Mouse (Mus musculus) CH12.LX (cell line): ENCODE measurements around the gene Plcb2. TPM values are rescaled to one million over a fixed set of nuclear protein-coding genes. Genes with fewer than 3 reads are reported as not detected.

ENCODE experiments used
- DNase-seq: peaks from one replicate; pipeline ENCODE4 v3.0.0-alpha.2; 2013; ENCODE audit errors: extremely low read depth
- H3K27ac ChIP-seq: 2 replicates; pipeline ENCODE4 v1.5.1; 2012; ENCODE audit warnings: low read depth, mild to moderate bottlenecking, control low read depth, moderate library complexity; ENCODE audit not compliant: insufficient read depth
- H3K27me3 ChIP-seq: replicated peaks from 2 replicates; pipeline ENCODE3; 2012; ENCODE audit warnings: inconsistent platforms
- H3K36me3 ChIP-seq, 2 experiments: replicated peaks in 1 of 2; 2 replicates each; pipeline versions ENCODE3 to v1.6.1; 2012; ENCODE audit warnings: inconsistent platforms in 1 of 2, low read length in 1 of 2, mild to moderate bottlenecking in 1 of 2, mixed read lengths in 1 of 2, moderate library complexity in 1 of 2; ENCODE audit not compliant: control insufficient read depth in 1 of 2, insufficient read depth in 1 of 2
- H3K4me1 ChIP-seq, 2 experiments: 2 replicates each; pipeline ENCODE4 v1.6.1; 2012; ENCODE audit warnings: inconsistent platforms in 1 of 2, moderate library complexity in 1 of 2; ENCODE audit not compliant: insufficient read depth in 2 of 2, control insufficient read depth in 1 of 2
- H3K4me2 ChIP-seq: 2 replicates; pipeline ENCODE4 v1.6.1; 2012; ENCODE audit warnings: low read depth, mild to moderate bottlenecking, control low read depth; ENCODE audit not compliant: poor library complexity, insufficient read depth, severe bottlenecking
- H3K4me3 ChIP-seq, 3 experiments: fragments of 150-350 bp in 1 of 3; sonication (generic) in 1 of 3; replicated peaks in 1 of 3; 2 replicates each; pipeline versions ENCODE3 to v1.5.1; 2011 to 2012; ENCODE audit warnings: low read depth in 2 of 3, low read length in 2 of 3, mild to moderate bottlenecking in 2 of 3, moderate library complexity in 2 of 3, control low read depth in 1 of 3, improper control_type of control experiment in 1 of 3, inconsistent platforms in 1 of 3, mixed read lengths in 1 of 3; ENCODE audit not compliant: poor library complexity in 1 of 3
- H3K79me2 ChIP-seq: replicated peaks from 2 replicates; pipeline ENCODE4 v1.6.1; 2012; ENCODE audit warnings: mild to moderate bottlenecking, moderate library complexity; ENCODE audit not compliant: control insufficient read depth, poor library complexity, insufficient read depth, severe bottlenecking; ENCODE audit errors: extremely low read depth
- H3K9ac ChIP-seq: 2 replicates; pipeline ENCODE4 v1.6.1; 2012; ENCODE audit warnings: low read depth, mild to moderate bottlenecking, control low read depth, moderate library complexity; ENCODE audit not compliant: insufficient read depth
- H3K9me3 ChIP-seq: replicated peaks from 2 replicates; pipeline ENCODE3; 2012; ENCODE audit warnings: low read length, inconsistent platforms, mixed read lengths
- BHLHE40 ChIP-seq: IDR thresholded peaks from 2 replicates; pipeline ENCODE4 v1.6.1; 2011; ENCODE audit warnings: mild to moderate bottlenecking, low read depth, low read length, improper control_type of control experiment
- CHD1 ChIP-seq: IDR thresholded peaks from 2 replicates; pipeline ENCODE4 v1.6.1; 2012; ENCODE audit warnings: low read depth, low read length, improper control_type of control experiment, inconsistent platforms
- CHD2 ChIP-seq: IDR thresholded peaks from 2 replicates; pipeline ENCODE4 v1.6.1; 2011; ENCODE audit warnings: low read length, improper control_type of control experiment
- CTCF ChIP-seq, 2 experiments: IDR thresholded peaks in 1 of 2; conservative IDR thresholded peaks in 1 of 2; 2 replicates each; pipeline ENCODE4 v1.5.1; 2011 to 2012; ENCODE audit warnings: low read depth in 2 of 2, low read length in 2 of 2, improper control_type of control experiment in 1 of 2, inconsistent platforms in 1 of 2, mild to moderate bottlenecking in 1 of 2, moderate library complexity in 1 of 2
- E2F4 ChIP-seq: IDR thresholded peaks from 2 replicates; pipeline ENCODE4 v1.6.1; 2011; ENCODE audit warnings: low read depth, low read length, improper control_type of control experiment; ENCODE audit not compliant: insufficient replicate concordance
- ELF1 ChIP-seq: IDR thresholded peaks from 2 replicates; pipeline ENCODE4 v1.6.1; 2014; ENCODE audit warnings: low read depth, mild to moderate bottlenecking, inconsistent platforms, low read length, improper control_type of control experiment
- EP300 ChIP-seq: IDR thresholded peaks from 2 replicates; pipeline ENCODE4 v1.6.1; 2011; ENCODE audit warnings: low read length, improper control_type of control experiment
- HCFC1 ChIP-seq: IDR thresholded peaks from 2 replicates; pipeline ENCODE4 v1.6.1; 2012; ENCODE audit warnings: low read depth, mild to moderate bottlenecking, inconsistent platforms, low read length, improper control_type of control experiment
- IRF4 ChIP-seq: IDR thresholded peaks from 2 replicates; pipeline ENCODE4 v1.6.1; 2014; ENCODE audit warnings: low read depth, mild to moderate bottlenecking, inconsistent platforms, low read length, improper control_type of control experiment
- JUND ChIP-seq: conservative IDR thresholded peaks from 2 replicates; pipeline ENCODE4 v1.6.1; 2011; ENCODE audit warnings: low read depth, low read length, improper control_type of control experiment
- KAT2A ChIP-seq: IDR thresholded peaks from 2 replicates; pipeline ENCODE4 v1.6.1; 2012; ENCODE audit warnings: low read length, improper control_type of control experiment, inconsistent platforms; ENCODE audit not compliant: insufficient replicate concordance
- MAFK ChIP-seq: IDR thresholded peaks from 2 replicates; pipeline ENCODE4 v1.6.1; 2011; ENCODE audit warnings: low read length, improper control_type of control experiment; ENCODE audit not compliant: insufficient replicate concordance
- MAX ChIP-seq: IDR thresholded peaks from 2 replicates; pipeline ENCODE4 v1.6.1; 2011; ENCODE audit warnings: low read length, improper control_type of control experiment
- MAZ ChIP-seq: IDR thresholded peaks from 2 replicates; pipeline ENCODE4 v1.6.1; 2012; ENCODE audit warnings: low read depth, mild to moderate bottlenecking, inconsistent platforms, low read length, improper control_type of control experiment, moderate library complexity
- MEF2A ChIP-seq: IDR thresholded peaks from 2 replicates; pipeline ENCODE4 v1.6.1; 2014; ENCODE audit warnings: low read depth, mild to moderate bottlenecking, inconsistent platforms, low read length, improper control_type of control experiment, borderline replicate concordance
- MXI1 ChIP-seq: IDR thresholded peaks from 2 replicates; pipeline ENCODE4 v1.6.1; 2011; ENCODE audit warnings: mild to moderate bottlenecking, low read depth, low read length, improper control_type of control experiment
- MYC ChIP-seq: IDR thresholded peaks from 2 replicates; pipeline ENCODE4 v1.6.1; 2011; ENCODE audit warnings: low read depth, mild to moderate bottlenecking, improper control_type of control experiment, low read length
- NELFE ChIP-seq: IDR thresholded peaks from 2 replicates; pipeline ENCODE4 v1.6.1; 2011; ENCODE audit warnings: low read depth, low read length, improper control_type of control experiment
- NRF1 ChIP-seq: IDR thresholded peaks from 2 replicates; pipeline ENCODE4 v1.6.1; 2014; ENCODE audit warnings: low read depth, mild to moderate bottlenecking, inconsistent platforms, low read length, improper control_type of control experiment, moderate library complexity
- PAX5 ChIP-seq: IDR thresholded peaks from 2 replicates; pipeline ENCODE4 v1.6.1; 2012; ENCODE audit warnings: low read length, inconsistent platforms, mixed read lengths
- POLR2A ChIP-seq: IDR thresholded peaks from 2 replicates; pipeline ENCODE4 v1.6.1; 2011; ENCODE audit warnings: low read depth, mild to moderate bottlenecking, improper control_type of control experiment, low read length
- POLR2AphosphoS2 ChIP-seq: IDR thresholded peaks from 2 replicates; pipeline ENCODE4 v1.6.1; 2011; ENCODE audit warnings: low read depth, low read length, improper control_type of control experiment
- RAD21 ChIP-seq: IDR thresholded peaks from 2 replicates; pipeline ENCODE4 v1.6.1; 2011; ENCODE audit warnings: low read depth, mild to moderate bottlenecking, low read length, improper control_type of control experiment, moderate library complexity
- SMC3 ChIP-seq: IDR thresholded peaks from 2 replicates; pipeline ENCODE4 v1.6.1; 2011; ENCODE audit warnings: low read depth, low read length, improper control_type of control experiment
- TBP ChIP-seq: conservative IDR thresholded peaks from 2 replicates; pipeline ENCODE4 v1.6.1; 2011; ENCODE audit warnings: low read depth, low read length, improper control_type of control experiment
- TCF12 ChIP-seq: IDR thresholded peaks from 2 replicates; pipeline ENCODE4 v1.6.1; 2014; ENCODE audit warnings: low read depth, mild to moderate bottlenecking, inconsistent platforms, low read length, improper control_type of control experiment
- UBTF ChIP-seq: IDR thresholded peaks from 2 replicates; pipeline ENCODE4 v1.6.1; 2012; ENCODE audit warnings: low read depth, mild to moderate bottlenecking, inconsistent platforms, low read length, improper control_type of control experiment, moderate library complexity
- USF1 ChIP-seq: IDR thresholded peaks from 2 replicates; pipeline ENCODE4 v1.6.1; 2014; ENCODE audit warnings: low read depth, mild to moderate bottlenecking, inconsistent platforms, low read length, improper control_type of control experiment
- USF2 ChIP-seq: conservative IDR thresholded peaks from 2 replicates; pipeline ENCODE4 v1.6.1; 2011; ENCODE audit warnings: low read depth, low read length, improper control_type of control experiment
- ZC3H11A ChIP-seq: IDR thresholded peaks from 2 replicates; pipeline ENCODE4 v1.6.1; 2012; ENCODE audit warnings: low read depth, mild to moderate bottlenecking, inconsistent platforms, low read length, improper control_type of control experiment
- ZMIZ1 ChIP-seq: IDR thresholded peaks from 2 replicates; pipeline ENCODE4 v1.6.1; 2012; ENCODE audit warnings: low read depth, mild to moderate bottlenecking, inconsistent platforms, low read length, improper control_type of control experiment
- ZNF384 ChIP-seq: IDR thresholded peaks from 2 replicates; pipeline ENCODE4 v1.6.1; 2012; ENCODE audit warnings: low read depth, low read length, improper control_type of control experiment, inconsistent platforms
- dilution Hi-C: fragments of 300-500 bp; cut with MboI; formaldehyde crosslinking; loops from 2 replicates; pipeline ENCODE4 v1.14.3; 2020; ENCODE audit warnings: low sequenced_read_pairs; ENCODE audit not compliant: extremely low pct_unique_long_range_greater_than_20kb, extremely low pct_ligation_motif_present
- in situ Hi-C: fragments of 300-500 bp; cut with MboI; formaldehyde crosslinking; loops from 3 replicates; pipeline ENCODE4 v1.14.3; 2019; ENCODE audit warnings: low sequenced_read_pairs, low pct_ligation_motif_present, low pct_unique_long_range_greater_than_20kb, mixed read lengths
- polyA plus RNA-seq: library from polyadenylated mRNA; unstranded; fragments of >175 nt; gene quantifications from 2 replicates; pipeline ENCODE4 v1.2.1, GENCODE M21; 2012; ENCODE audit warnings: low read depth; ENCODE audit not compliant: insufficient read length
- total RNA-seq, 2 experiments: library from RNA; depleted of rRNA; stranded (reverse); fragments of 300-350 nt in 1 of 2; fragments of >200 nt in 1 of 2; gene quantifications; 2 replicates each; pipeline ENCODE4 v1.2.3; 2012 to 2014

The Plcb2 gene
- total and polyA plus RNA-seq, 3 experiments: 5.7 to 22.3 (median 7.8) TPM

DNA sequence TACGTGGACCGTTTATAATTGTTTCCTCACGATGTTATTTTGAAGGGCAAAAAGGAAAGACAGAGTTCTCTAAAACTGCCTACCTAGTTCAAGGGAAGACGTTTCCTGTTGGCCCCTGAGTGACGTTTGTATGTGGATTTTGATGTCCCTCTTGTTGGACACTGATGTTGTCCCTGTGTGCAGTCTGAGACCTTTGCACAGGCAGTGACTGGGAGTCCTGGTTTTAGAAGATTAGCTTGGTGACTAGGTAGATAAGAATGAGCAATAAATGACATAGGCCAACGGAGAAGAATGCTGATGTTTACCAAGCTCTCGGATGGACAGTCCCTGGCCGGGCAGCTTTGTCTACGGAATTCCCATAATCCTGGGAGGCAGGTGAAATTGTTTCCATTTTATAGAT is 66.3 kb downstream of the Plcb2 start:
- Histone ChIP-seq H3K4me1 (peaks cover 42 to 81% of the 10 kb centered on the region in 2 experiments), H3K4me2 (no peak overlapping the region), H3K4me3 (no peak overlapping the region), H3K27ac (no peak overlapping the region), H3K9ac (no peak overlapping the region), H3K36me3 (no peaks in the 10 kb centered on the region), H3K79me2 (no peaks in the 10 kb centered on the region)
- dilution Hi-C loops: no loop called here
- no peak for TF ChIP-seq USF2
- TF ChIP-seq HCFC1: no peak
- TF ChIP-seq USF1: no peak
- TF ChIP-seq MEF2A: no peak
- no peak for TF ChIP-seq RAD21
- TF ChIP-seq MAFK: no peak
- TF ChIP-seq IRF4: no peak
- TF ChIP-seq KAT2A: no peak
- TF ChIP-seq MXI1: no peak
- no peak for TF ChIP-seq JUND
- TF ChIP-seq POLR2A: no peak
- TF ChIP-seq CHD1: no peak
- TF ChIP-seq CHD2: no peak
- TF ChIP-seq MAX: no peak
- no peak for TF ChIP-seq ZC3H11A
- no peak for TF ChIP-seq ZMIZ1
- TF ChIP-seq, all 38 proteins: peak for 0
- in situ Hi-C loops: no loop called here
- no peak for DNase-seq
- Histone ChIP-seq H3K9me3 (no peaks in the 10 kb centered on the region), H3K27me3 (peaks cover 7% of the 10 kb centered on the region)

- Histone ChIP-seq H3K36me3 (no peaks in the 10 kb centered on the region), H3K4me3 (peak overlapping the region; percentile 23 to 40 (median 32)), H3K9me3 (no peaks in the 10 kb centered on the region), H3K4me2 (peak overlapping the region; percentile 65), H3K9ac (no peak overlapping the region), H3K4me1 (peaks cover 42 to 81% of the 10 kb centered on the region in 2 experiments), H3K79me2 (no peaks in the 10 kb centered on the region), H3K27me3 (peaks cover 7% of the 10 kb centered on the region), H3K27ac (no peak overlapping the region)
- in situ Hi-C loops: no loop called here
- dilution Hi-C loops: no loop called here
- peak; percentile 66 for DNase-seq
- TF ChIP-seq CHD1 (no peak), USF1 (peak; percentile 96), PAX5 (no peak), MYC (no peak), ZNF384 (no peak), EP300 (no peak), NELFE (0 out of 2 replicates have a peak, but pooled peaks have one; percentile 12), HCFC1 (no peak; the same call in 1 of the 2 replicates), CHD2 (no peak), CTCF (conservative IDR thresholded peaks at IDR 0.05 in 1 of 2, IDR thresholded peaks at IDR 0.05 in 1 of 2; ENCODE audit: low read depth in 2 of 2, low read length in 2 of 2) (no peak), BHLHE40 (no peak), MAFK (no peak), USF2 (peak; percentile 97), IRF4 (no peak), MAZ (no peak), E2F4 (no peak), MAX (peak; percentile 94), ELF1 (no peak), TCF12 (peak; percentile 11; the same call in 1 of the 2 replicates), MEF2A (no peak), MXI1 (no peak), POLR2AphosphoS2 (no peak), TBP (no peak), UBTF (no peak), SMC3 (no peak), JUND (no peak), RAD21 (no peak), ZC3H11A (no peak), NRF1 (no peak)
Observed at GRCm38 (mm10) chr2:118659998-118660452, 68.2 kb downstream of the Plcb2 start.
